Mouse (Mus musculus): Measurements from ENCODE around the gene Mlec. TPM values are rescaled to one million over a fixed set of nuclear protein-coding genes. Genes with fewer than 3 reads are reported as not detected.

The Mlec gene
- polyA plus RNA-seq, 1 experiment, result 39.1 TPM

DNA sequence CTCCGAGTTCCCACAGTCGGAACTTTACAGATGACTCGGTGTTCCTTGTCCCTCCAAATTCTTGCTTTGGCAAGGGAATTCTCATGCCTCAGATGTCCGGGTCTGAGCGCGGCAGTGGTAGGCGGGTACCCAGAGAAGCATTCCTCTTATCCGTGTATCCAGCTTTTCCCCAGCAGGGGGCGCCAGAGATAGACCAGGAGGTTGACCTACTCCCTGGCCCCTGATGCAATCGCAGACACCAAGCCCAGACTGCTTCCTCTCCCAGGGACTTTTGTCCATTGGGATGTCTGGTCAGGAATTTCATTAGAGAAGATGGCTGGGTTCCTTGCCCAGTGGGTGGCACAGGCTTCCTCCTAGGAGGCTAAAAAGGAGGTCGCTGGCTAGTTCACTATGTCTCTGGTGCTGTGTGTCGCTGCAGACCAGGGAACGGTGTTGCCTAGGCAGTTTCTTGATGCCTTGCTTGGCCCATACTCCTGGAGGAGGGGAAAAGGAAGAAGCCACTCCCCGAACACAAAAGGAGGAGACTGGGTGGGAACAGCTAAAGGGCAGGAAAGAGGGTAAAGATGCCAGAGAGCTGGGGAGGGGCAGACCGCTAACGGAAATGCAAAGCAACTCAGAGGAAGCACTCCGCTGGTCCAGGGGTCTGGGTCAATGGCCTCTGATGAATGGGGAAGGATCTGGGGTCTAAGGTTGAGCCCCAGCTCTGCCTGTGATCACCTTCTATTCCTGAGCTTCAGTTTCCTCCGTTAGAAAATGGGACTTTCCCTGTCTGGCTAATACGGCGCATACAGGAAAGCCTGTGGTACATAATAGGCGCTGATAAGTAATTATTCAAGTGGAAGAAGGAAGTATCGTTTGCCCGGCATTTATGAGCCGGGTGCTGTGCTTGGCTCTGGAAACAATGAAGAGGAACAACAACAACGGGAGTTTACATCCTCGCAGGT lies 29.5 kb upstream of the Mlec start:
- H3K27me3 ChIP-seq (ENCODE audit: control insufficient read depth, insufficient read depth, low read length), result peaks cover 11% of the 10 kb centered on the region
- DNase-seq (ENCODE audit: low read depth in 1 of 2, low spot score in 2 of 2), result peak; percentile 66 to 86
- no peak overlapping the region for H3K27ac ChIP-seq (ENCODE audit: insufficient read depth, low read length)
- peak overlapping the region; percentile 23; the same call in 1 of the 2 replicates for H3K4me3 ChIP-seq (ENCODE audit: extremely low read depth, insufficient read depth, insufficient read length)
- no peaks in the 10 kb centered on the region for H3K36me3 ChIP-seq (ENCODE audit: control insufficient read depth, insufficient read depth, low read length)
- peaks cover 13% of the 10 kb centered on the region; the same call in 1 of the 2 replicates for H3K4me1 ChIP-seq (ENCODE audit: control insufficient read depth, insufficient read depth, insufficient read length)
- WGBS, result 1% methylated on average over 26 of the region's 26 CpGs
- TF ChIP-seq CTCF (IDR thresholded peaks at IDR 0.05; ENCODE audit: extremely low read depth, insufficient read depth, insufficient read length, insufficient replicate concordance), result peak; percentile 69; the same call in 1 of the 2 replicates
- TF ChIP-seq POLR2A (IDR thresholded peaks at IDR 0.05; ENCODE audit: low read depth, low read length), result no peak

DNA sequence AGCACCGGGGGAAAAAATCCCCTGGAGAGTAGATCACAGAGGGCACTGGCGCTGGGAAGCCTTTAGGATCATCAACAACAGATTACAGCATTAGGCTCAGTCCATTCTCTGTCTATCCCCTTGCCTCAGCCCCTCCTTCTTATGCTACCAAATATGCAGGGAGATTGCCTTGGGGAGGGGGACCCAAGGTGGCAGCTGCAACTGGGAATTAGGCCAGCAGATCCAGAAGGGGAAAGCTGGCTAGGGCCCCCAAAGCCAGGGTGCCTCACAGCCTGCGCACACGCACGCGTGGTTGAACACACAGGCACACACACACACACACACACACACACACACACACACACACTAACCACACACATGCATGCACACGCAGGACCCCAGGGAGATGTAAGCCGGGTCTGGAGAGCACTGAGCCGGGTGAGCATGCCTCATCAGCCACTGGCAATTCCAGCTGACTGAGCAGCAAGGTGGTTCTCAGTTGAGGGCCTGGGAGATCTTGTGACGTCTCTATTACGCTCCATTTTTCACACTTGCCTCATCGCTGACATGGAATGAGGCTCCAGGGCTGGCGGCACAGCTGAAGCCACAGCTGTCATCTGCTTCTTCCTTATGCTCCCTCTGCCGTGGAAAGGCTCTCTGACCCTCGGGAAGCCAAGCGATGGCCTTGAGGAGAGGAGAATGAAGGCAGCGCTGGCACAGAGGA lies 28.5 kb upstream of the Mlec start:
- 20% methylated on average over 17 of the region's 17 CpGs for WGBS
- TF ChIP-seq POLR2A (IDR thresholded peaks at IDR 0.05; ENCODE audit: low read depth, low read length), result no peak
- 0 out of 2 replicates have a peak, but pooled peaks have one; percentile 0 for TF ChIP-seq CTCF (IDR thresholded peaks at IDR 0.05; ENCODE audit: extremely low read depth, insufficient read depth, insufficient read length, insufficient replicate concordance)
- Histone ChIP-seq H3K36me3 (ENCODE audit: control insufficient read depth, insufficient read depth, low read length) (no peaks in the 10 kb centered on the region), H3K4me1 (ENCODE audit: control insufficient read depth, insufficient read depth, insufficient read length) (peaks cover 13% of the 10 kb centered on the region; the same call in 1 of the 2 replicates), H3K27me3 (ENCODE audit: control insufficient read depth, insufficient read depth, low read length) (peaks cover 4% of the 10 kb centered on the region; the same call in 1 of the 2 replicates), H3K27ac (ENCODE audit: insufficient read depth, low read length) (no peak overlapping the region), H3K4me3 (ENCODE audit: extremely low read depth, insufficient read depth, insufficient read length) (no peak overlapping the region)
- peak in 1 of 2 experiments; percentile 68 for DNase-seq (ENCODE audit: low read depth in 1 of 2, low spot score in 2 of 2)

DNA sequence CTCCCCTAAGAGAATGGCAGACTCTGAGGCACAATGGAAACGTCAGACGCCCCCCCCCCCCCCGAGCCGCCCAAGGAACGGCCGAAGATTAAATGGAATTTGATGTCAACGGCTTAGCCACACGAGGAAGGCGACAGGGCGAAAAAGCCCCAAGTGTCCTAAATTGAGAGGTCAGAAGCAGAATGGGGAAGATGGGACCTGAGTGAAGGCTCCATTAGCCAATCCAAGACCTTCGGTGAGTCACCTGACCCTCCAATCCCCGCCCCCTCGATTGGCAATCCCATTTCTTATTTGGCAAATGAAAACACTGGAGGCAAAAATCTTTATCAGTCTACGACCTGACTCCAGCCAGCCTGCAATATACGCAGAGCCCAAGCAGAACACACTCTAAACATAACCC lies 26.7 kb upstream of the Mlec start:
- no peak overlapping the region for H3K4me3 ChIP-seq (ENCODE audit: extremely low read depth, insufficient read depth, insufficient read length)
- no peak for TF ChIP-seq CTCF (IDR thresholded peaks at IDR 0.05; ENCODE audit: extremely low read depth, insufficient read depth, insufficient read length, insufficient replicate concordance)
- TF ChIP-seq POLR2A (IDR thresholded peaks at IDR 0.05; ENCODE audit: low read depth, low read length), result no peak
- H3K27ac ChIP-seq (ENCODE audit: insufficient read depth, low read length), result no peak overlapping the region
- 49% methylated on average over 15 of the region's 15 CpGs for WGBS
- no peaks in the 10 kb centered on the region for H3K36me3 ChIP-seq (ENCODE audit: control insufficient read depth, insufficient read depth, low read length)
- H3K27me3 ChIP-seq (ENCODE audit: control insufficient read depth, insufficient read depth, low read length), result peaks cover 3% of the 10 kb centered on the region; the same call in 1 of the 2 replicates
- DNase-seq (ENCODE audit: low read depth in 1 of 2, low spot score in 2 of 2), result no peak
- H3K4me1 ChIP-seq (ENCODE audit: control insufficient read depth, insufficient read depth, insufficient read length), result peaks cover 13% of the 10 kb centered on the region; the same call in 1 of the 2 replicates

DNA sequence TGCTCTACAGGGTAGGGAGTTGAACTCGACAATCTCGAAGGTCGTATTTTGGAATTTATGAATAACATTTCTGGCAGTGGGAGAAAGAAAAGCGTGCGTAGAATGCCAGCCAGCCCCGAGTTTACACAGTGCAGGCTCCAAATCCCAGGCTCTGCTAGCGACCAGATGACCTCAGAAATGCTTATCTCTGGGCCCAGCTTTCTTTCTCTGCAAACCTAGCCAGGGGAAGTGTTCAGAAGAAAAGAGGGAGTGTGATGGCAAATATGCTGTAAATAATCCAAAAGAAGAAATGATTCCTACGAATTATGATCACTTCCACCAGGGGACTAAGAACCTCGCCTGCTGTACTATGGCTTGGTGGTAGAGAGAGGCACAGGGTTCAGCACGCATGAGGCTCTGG lies 25.5 kb upstream of the Mlec start:
- TF ChIP-seq CTCF (IDR thresholded peaks at IDR 0.05; ENCODE audit: extremely low read depth, insufficient read depth, insufficient read length, insufficient replicate concordance) (no peak), POLR2A (IDR thresholded peaks at IDR 0.05; ENCODE audit: low read depth, low read length) (no peak)
- Histone ChIP-seq H3K4me1 (ENCODE audit: control insufficient read depth, insufficient read depth, insufficient read length) (peaks cover 13% of the 10 kb centered on the region; the same call in 1 of the 2 replicates), H3K27me3 (ENCODE audit: control insufficient read depth, insufficient read depth, low read length) (peaks cover 3% of the 10 kb centered on the region; the same call in 1 of the 2 replicates), H3K36me3 (ENCODE audit: control insufficient read depth, insufficient read depth, low read length) (no peaks in the 10 kb centered on the region), H3K4me3 (ENCODE audit: extremely low read depth, insufficient read depth, insufficient read length) (no peak overlapping the region), H3K27ac (ENCODE audit: insufficient read depth, low read length) (no peak overlapping the region)
- no peak for DNase-seq (ENCODE audit: low read depth in 1 of 2, low spot score in 2 of 2)
- 69% methylated on average over 10 of the region's 10 CpGs for WGBS

DNA sequence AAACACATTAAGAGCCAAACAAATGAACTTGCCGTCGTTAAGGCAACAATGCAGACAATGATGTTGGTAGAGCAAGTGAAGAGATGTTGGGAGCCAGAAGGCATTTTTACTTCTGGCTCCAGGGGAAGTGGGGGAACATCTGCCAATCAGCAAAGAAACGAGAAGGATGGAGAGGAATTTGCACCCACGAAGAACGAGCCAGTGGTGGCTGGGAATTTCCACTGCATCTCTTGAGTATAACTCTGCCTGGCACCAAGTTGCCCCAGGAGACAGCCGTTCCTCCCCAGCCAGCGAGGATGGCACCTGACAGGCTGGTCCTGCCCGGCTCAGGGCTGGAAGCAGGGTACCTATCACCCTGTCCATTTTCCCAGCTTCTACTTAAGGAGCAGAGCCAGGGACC lies 24.9 kb upstream of the Mlec start:
- Histone ChIP-seq H3K4me1 (ENCODE audit: control insufficient read depth, insufficient read depth, insufficient read length) (peaks cover 13% of the 10 kb centered on the region; the same call in 1 of the 2 replicates), H3K4me3 (ENCODE audit: extremely low read depth, insufficient read depth, insufficient read length) (no peak overlapping the region), H3K36me3 (ENCODE audit: control insufficient read depth, insufficient read depth, low read length) (no peaks in the 10 kb centered on the region), H3K27ac (ENCODE audit: insufficient read depth, low read length) (no peak overlapping the region), H3K27me3 (ENCODE audit: control insufficient read depth, insufficient read depth, low read length) (peaks cover 3% of the 10 kb centered on the region; the same call in 1 of the 2 replicates)
- DNase-seq (ENCODE audit: low read depth in 1 of 2, low spot score in 2 of 2), result no peak
- 72% methylated on average over 8 of the region's 8 CpGs for WGBS
- no peak for TF ChIP-seq POLR2A (IDR thresholded peaks at IDR 0.05; ENCODE audit: low read depth, low read length)
- TF ChIP-seq CTCF (IDR thresholded peaks at IDR 0.05; ENCODE audit: extremely low read depth, insufficient read depth, insufficient read length, insufficient replicate concordance), result no peak

DNA sequence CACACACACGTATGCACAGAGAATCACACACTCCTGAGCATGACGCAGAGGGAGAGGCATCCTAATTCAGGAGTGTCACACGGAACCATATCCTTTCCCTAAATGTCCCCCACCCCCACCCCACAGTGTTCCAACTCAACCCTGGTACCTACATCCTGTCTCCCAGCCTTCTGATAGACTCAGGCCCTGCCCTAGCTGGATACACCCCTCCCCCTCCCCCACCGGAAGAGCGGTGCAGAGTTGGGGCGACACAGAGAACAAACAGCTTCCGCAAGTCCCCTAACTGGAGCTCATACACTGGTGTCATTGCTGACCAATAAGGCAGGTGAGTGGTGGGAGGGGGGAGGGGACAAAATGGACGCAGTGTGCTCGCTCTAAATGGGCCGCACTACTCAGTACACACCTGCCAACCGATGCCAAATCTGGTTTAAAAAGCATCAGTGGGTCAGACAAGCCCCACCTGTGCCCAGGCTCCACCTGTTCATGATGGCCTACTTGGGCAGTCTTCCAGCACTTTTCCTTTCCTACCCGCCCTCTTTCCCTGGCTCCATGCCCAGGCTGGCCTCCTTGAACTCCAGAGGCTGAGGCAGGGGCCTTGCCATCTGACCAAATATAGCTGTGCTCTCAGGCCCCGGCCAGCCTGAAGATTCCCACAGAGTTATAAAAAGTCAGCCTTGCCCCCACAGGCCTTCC lies 23.4 kb upstream of the Mlec start:
- Histone ChIP-seq H3K4me3 (ENCODE audit: extremely low read depth, insufficient read depth, insufficient read length) (no peak overlapping the region), H3K36me3 (ENCODE audit: control insufficient read depth, insufficient read depth, low read length) (no peaks in the 10 kb centered on the region), H3K27me3 (ENCODE audit: control insufficient read depth, insufficient read depth, low read length) (peaks cover 2% of the 10 kb centered on the region; the same call in 1 of the 2 replicates), H3K27ac (ENCODE audit: insufficient read depth, low read length) (no peak overlapping the region), H3K4me1 (ENCODE audit: control insufficient read depth, insufficient read depth, insufficient read length) (peaks cover 2% of the 10 kb centered on the region; the same call in 1 of the 2 replicates)
- no peak for DNase-seq (ENCODE audit: low read depth in 1 of 2, low spot score in 2 of 2)
- TF ChIP-seq CTCF (IDR thresholded peaks at IDR 0.05; ENCODE audit: extremely low read depth, insufficient read depth, insufficient read length, insufficient replicate concordance) (no peak), POLR2A (IDR thresholded peaks at IDR 0.05; ENCODE audit: low read depth, low read length) (no peak)
- 74% methylated on average over 13 of the region's 13 CpGs for WGBS
